Mouse (Mus musculus) heart, embryonic 12.5 days (tissue): Measurements from ENCODE around the gene Prmt6. TPM values are rescaled to one million over a fixed set of nuclear protein-coding genes. Genes with fewer than 3 reads are reported as not detected.

Experiments used
- ATAC-seq: fragments of 200-750 bp; cut with Nextera tagmentation; 2 replicates; pipeline ENCODE4 v1.8.0; 2017; ENCODE audit warnings: moderate TSS enrichment, moderate library complexity; ENCODE audit not compliant: insufficient number of reproducible peaks, low FRiP score
- H3K27ac ChIP-seq: fragments of 300-500 bp; sonication (generic); 2 replicates; pipeline ENCODE4 v1.5.1; 2016; ENCODE audit warnings: mild to moderate bottlenecking, moderate library complexity; ENCODE audit not compliant: poor library complexity, severe bottlenecking
- H3K27me3 ChIP-seq: fragments of 300-500 bp; sonication (generic); replicated peaks from 2 replicates; pipeline ENCODE4 v1.6.1; 2016; ENCODE audit warnings: mild to moderate bottlenecking, moderate library complexity
- H3K36me3 ChIP-seq: fragments of 300-500 bp; sonication (generic); 2 replicates; pipeline ENCODE4 v1.6.1; 2016; ENCODE audit warnings: mild to moderate bottlenecking, moderate library complexity
- H3K4me1 ChIP-seq: fragments of 300-500 bp; sonication (generic); replicated peaks from 2 replicates; pipeline ENCODE4 v1.6.1; 2016; ENCODE audit warnings: mild to moderate bottlenecking
- H3K4me2 ChIP-seq: fragments of 300-500 bp; sonication (generic); 2 replicates; pipeline ENCODE4 v1.6.1; 2016; ENCODE audit warnings: mild to moderate bottlenecking, moderate library complexity
- H3K4me3 ChIP-seq: fragments of 300-500 bp; sonication (generic); 2 replicates; pipeline ENCODE4 v1.5.1; 2016; ENCODE audit warnings: mild to moderate bottlenecking
- H3K9ac ChIP-seq: fragments of 300-500 bp; sonication (generic); 2 replicates; pipeline ENCODE4 v1.6.1; 2016; ENCODE audit warnings: mild to moderate bottlenecking, moderate library complexity
- H3K9me3 ChIP-seq: fragments of 300-500 bp; sonication (generic); replicated peaks from 2 replicates; pipeline ENCODE4 v1.6.1; 2016; ENCODE audit warnings: mild to moderate bottlenecking, moderate library complexity
- WGBS: fragments of 180-500 bp; shearing (Covaris S2); methylation state at CpG from one replicate; pipeline ENCODE4 v1.1.7; 2016; 5-methylcytosine and 5-hydroxymethylcytosine counted together
- polyA plus RNA-seq: library from polyadenylated mRNA; unstranded; fragments of >200 nt; fragmentation: Nextera tagmentation; extraction: Ambion mirVana; gene quantifications from 2 replicates; pipeline ENCODE4 v1.2.1, GENCODE M21; 2016

The Prmt6 gene
- 21.6 and 22.8 TPM in 2 replicates for polyA plus RNA-seq

- Histone ChIP-seq H3K27ac (peak within 1 kb of the TSS; percentile 92), H3K9ac (peak within 1 kb of the TSS; percentile 95), H3K27me3 (no peaks in the 10 kb centered on the region), H3K4me3 (peak within 1 kb of the TSS; percentile 92), H3K4me1 (peaks cover 9% of the 10 kb centered on the region), H3K9me3 (no peaks in the 10 kb centered on the region), H3K4me2 (peak within 1 kb of the TSS; percentile 75), H3K36me3 (peaks cover 14% of the 10 kb centered on the region)
- WGBS, result 19% methylated on average over 38 of the region's 38 CpGs
- ATAC-seq, result peak; percentile 91
Measured at GRCm38 (mm10) chr3:110250839-110251700, at the start of gene Prmt6. TSS of gene Prmt6 (minus strand) at chr3:110250998.

- H3K9me3 ChIP-seq, result no peaks in the 10 kb centered on the region
- no peaks in the 10 kb centered on the region for H3K36me3 ChIP-seq
- H3K4me3 ChIP-seq, result no peak overlapping the region
- H3K9ac ChIP-seq, result no peak overlapping the region
- no peaks in the 10 kb centered on the region for H3K27me3 ChIP-seq
- no peak overlapping the region for H3K4me2 ChIP-seq
- H3K27ac ChIP-seq, result no peak overlapping the region
- 60% methylated on average over 8 of the region's 8 CpGs for WGBS
- no peaks in the 10 kb centered on the region for H3K4me1 ChIP-seq
- no peak for ATAC-seq
Measured at GRCm38 (mm10) chr3:110290485-110291045, 39.8 kb upstream of the Prmt6 start.

- H3K4me3 ChIP-seq, result no peak overlapping the region
- no peak overlapping the region for H3K9ac ChIP-seq
- no peak for ATAC-seq
- WGBS, result 75% methylated on average over 5 of the region's 5 CpGs
- H3K4me1 ChIP-seq, result no peaks in the 10 kb centered on the region
- H3K27ac ChIP-seq, result no peak overlapping the region
- no peaks in the 10 kb centered on the region for H3K27me3 ChIP-seq
- no peak overlapping the region for H3K4me2 ChIP-seq
- H3K9me3 ChIP-seq, result no peaks in the 10 kb centered on the region
- no peaks in the 10 kb centered on the region for H3K36me3 ChIP-seq
Measured at GRCm38 (mm10) chr3:110282651-110283050, 31.9 kb upstream of the Prmt6 start.

GRCm38 (mm10) chr3:110267790-110268189 is 17.0 kb upstream of the Prmt6 start:
- no peak for ATAC-seq
- no peaks in the 10 kb centered on the region for H3K36me3 ChIP-seq

GRCm38 (mm10) chr3:110253105-110253504 is 2.3 kb upstream of the Prmt6 start:
- Histone ChIP-seq H3K27me3 (no peaks in the 10 kb centered on the region), H3K4me2 (no peak overlapping the region), H3K36me3 (no peaks in the 10 kb centered on the region), H3K27ac (no peak overlapping the region), H3K9me3 (no peaks in the 10 kb centered on the region), H3K4me3 (no peak overlapping the region), H3K9ac (no peak overlapping the region), H3K4me1 (peaks cover 9% of the 10 kb centered on the region)
- 82% methylated on average over 4 of the region's 4 CpGs for WGBS
- ATAC-seq, result no peak

More at GRCm38 (mm10) chr3:110267790-110268189, 17.0 kb upstream of the Prmt6 start:
- Histone ChIP-seq H3K9me3 (no peaks in the 10 kb centered on the region), H3K9ac (no peak overlapping the region), H3K4me2 (no peak overlapping the region), H3K4me3 (no peak overlapping the region), H3K27me3 (no peaks in the 10 kb centered on the region), H3K4me1 (no peaks in the 10 kb centered on the region), H3K27ac (no peak overlapping the region)
- WGBS, result 66% methylated on average over 2 of the region's 2 CpGs

- H3K27me3 ChIP-seq, result no peaks in the 10 kb centered on the region
- peak overlapping the region; percentile 92 for H3K27ac ChIP-seq
- peak overlapping the region; percentile 92 for H3K4me3 ChIP-seq
- H3K9ac ChIP-seq, result peak overlapping the region; percentile 95
- ATAC-seq, result peak; percentile 88
- H3K36me3 ChIP-seq, result peaks cover 18% of the 10 kb centered on the region
- no peaks in the 10 kb centered on the region for H3K9me3 ChIP-seq
- peak overlapping the region; percentile 75 for H3K4me2 ChIP-seq
- under 1% methylated on average over 87 of the region's 89 CpGs for WGBS
- peaks cover 9% of the 10 kb centered on the region for H3K4me1 ChIP-seq
Measured at GRCm38 (mm10) chr3:110249891-110250838, 633 bp downstream of the Prmt6 start.

GRCm38 (mm10) chr3:110236819-110237463 is 13.9 kb downstream of the Prmt6 start:
- no peak for ATAC-seq
- H3K27ac ChIP-seq, result no peak overlapping the region
- no peak overlapping the region for H3K9ac ChIP-seq
- H3K4me1 ChIP-seq, result no peaks in the 10 kb centered on the region
- H3K4me3 ChIP-seq, result no peak overlapping the region
- 61% methylated on average over 1 of the region's 1 CpGs for WGBS
- no peaks in the 10 kb centered on the region for H3K36me3 ChIP-seq
- no peaks in the 10 kb centered on the region for H3K27me3 ChIP-seq
- no peak overlapping the region for H3K4me2 ChIP-seq
- no peaks in the 10 kb centered on the region for H3K9me3 ChIP-seq

Other genes starting within 250 kb of the Prmt6 start
- gene Ntng1, start 107.0 kb downstream of the Prmt6 start, polyA plus RNA-seq, result 0.26 and 0.28 TPM in 2 replicates